Mouse (Mus musculus) kidney, postnatal 0 days (tissue): ENCODE measurements around the gene Atp6v0e2. TPM values are rescaled to one million over a fixed set of nuclear protein-coding genes. Genes with fewer than 3 reads are reported as not detected.

Experiments
- ATAC-seq: fragments of 200-750 bp; cut with Nextera tagmentation; replicated peaks from 2 replicates; pipeline ENCODE4 v1.8.0; 2017; ENCODE audit warnings: low read depth, moderate number of reproducible peaks, moderate TSS enrichment, moderate library complexity; ENCODE audit not compliant: low FRiP score
- DNase-seq: peaks from one replicate; pipeline ENCODE4 v3.0.0-alpha.2; 2016; ENCODE audit warnings: low spot score
- H3K27ac ChIP-seq: fragments of 300-500 bp; sonication (generic); 2 replicates; pipeline ENCODE4 v1.5.1; 2014; ENCODE audit warnings: mild to moderate bottlenecking
- H3K27me3 ChIP-seq: fragments of 300-500 bp; sonication (generic); 2 replicates; pipeline ENCODE4 v1.6.1; 2014; ENCODE audit warnings: low read length, mixed read lengths; ENCODE audit not compliant: insufficient read depth
- H3K36me3 ChIP-seq: fragments of 300-500 bp; sonication (generic); 2 replicates; pipeline ENCODE4 v1.6.1; 2014; ENCODE audit warnings: low read length, mixed read lengths; ENCODE audit not compliant: insufficient read depth
- H3K4me1 ChIP-seq: fragments of 300-500 bp; sonication (generic); replicated peaks from 2 replicates; pipeline ENCODE4 v1.6.1; 2014; ENCODE audit warnings: antibody characterized with exemption, low read length, mixed read lengths; ENCODE audit not compliant: insufficient read depth
- H3K4me2 ChIP-seq: fragments of 300-500 bp; sonication (generic); 2 replicates; pipeline ENCODE4 v1.6.1; 2014; ENCODE audit warnings: mild to moderate bottlenecking, low read length, moderate library complexity, mixed read lengths
- H3K4me3 ChIP-seq: fragments of 300-500 bp; sonication (generic); replicated peaks from 2 replicates; pipeline ENCODE4 v1.5.1; 2014; ENCODE audit warnings: low read depth, low read length
- H3K9ac ChIP-seq: fragments of 300-500 bp; sonication (generic); 2 replicates; pipeline ENCODE4 v1.6.1; 2014; ENCODE audit warnings: low read depth, low read length
- H3K9me3 ChIP-seq: fragments of 300-500 bp; sonication (generic); replicated peaks from 2 replicates; pipeline ENCODE4 v1.6.1; 2016; ENCODE audit warnings: low read length, inconsistent platforms, mixed read lengths
- CTCF ChIP-seq: IDR thresholded peaks from 2 replicates; pipeline ENCODE4 v1.5.1; 2016; ENCODE audit warnings: antibody characterized with exemption, low read depth, mild to moderate bottlenecking, moderate library complexity
- WGBS: fragments of 180-500 bp; shearing (Covaris S2); extraction: QIAGEN DNeasy Blood & Tissue Kit; methylation state at CpG from one replicate; pipeline ENCODE4 v1.1.7; 2014; 5-methylcytosine and 5-hydroxymethylcytosine counted together
- polyA plus RNA-seq: library from polyadenylated mRNA; unstranded; fragments of >200 nt; fragmentation: Nextera tagmentation; extraction: Ambion mirVana; gene quantifications from 2 replicates; pipeline ENCODE4 v1.2.1, GENCODE M21; 2015

Gene Atp6v0e2
- polyA plus RNA-seq, 1 experiment from 2014 or later: 31.1 TPM

- Histone ChIP-seq H3K36me3 (peaks cover 3% of the 10 kb centered on the region; the same call in 1 of the 2 replicates), H3K4me2 (peak overlapping the region; percentile 76), H3K4me1 (peaks cover 3% of the 10 kb centered on the region; the same call in 1 of the 2 replicates), H3K27me3 (no peaks in the 10 kb centered on the region), H3K27ac (peak overlapping the region; percentile 98), H3K9ac (peak overlapping the region; percentile 69), H3K4me3 (peak overlapping the region; percentile 46), H3K9me3 (no peaks in the 10 kb centered on the region)
- DNase-seq: peak; percentile 94
- peak; percentile 72 for ATAC-seq
- WGBS: 26% methylated on average over 14 of the region's 14 CpGs
- no peak for TF ChIP-seq CTCF
Measured at GRCm38 (mm10) chr6:48555104-48555890, 17.9 kb downstream of the Atp6v0e2 start.

GRCm38 (mm10) chr6:48555956-48556355 lies 18.5 kb downstream of the Atp6v0e2 start:
- Histone ChIP-seq H3K4me2 (no peak overlapping the region), H3K9ac (no peak overlapping the region), H3K9me3 (no peaks in the 10 kb centered on the region), H3K4me3 (no peak overlapping the region), H3K27ac (0 out of 2 replicates have a peak overlapping the region, but pooled peaks have one; percentile 98), H3K4me1 (peaks cover 3% of the 10 kb centered on the region; the same call in 1 of the 2 replicates), H3K36me3 (peaks cover 3% of the 10 kb centered on the region; the same call in 1 of the 2 replicates), H3K27me3 (no peaks in the 10 kb centered on the region)
- ATAC-seq (no peak), DNase-seq (no peak)
- no peak for TF ChIP-seq CTCF
- 93% methylated on average over 3 of the region's 3 CpGs for WGBS

GRCm38 (mm10) chr6:48565693-48566310 lies 28.4 kb downstream of the Atp6v0e2 start:
- no peak for TF ChIP-seq CTCF
- Histone ChIP-seq H3K4me3 (no peak overlapping the region), H3K4me2 (no peak overlapping the region), H3K36me3 (no peaks in the 10 kb centered on the region), H3K9me3 (no peaks in the 10 kb centered on the region), H3K9ac (no peak overlapping the region), H3K27me3 (no peaks in the 10 kb centered on the region), H3K4me1 (peaks cover 24% of the 10 kb centered on the region; the same call in 1 of the 2 replicates), H3K27ac (no peak overlapping the region)
- 69% methylated on average over 4 of the region's 4 CpGs for WGBS
- ATAC-seq (no peak), DNase-seq (no peak)

GRCm38 (mm10) chr6:48566312-48566711 lies 28.9 kb downstream of the Atp6v0e2 start:
- Histone ChIP-seq H3K27ac (no peak overlapping the region), H3K9ac (no peak overlapping the region), H3K4me1 (peaks cover 24% of the 10 kb centered on the region; the same call in 1 of the 2 replicates), H3K9me3 (no peaks in the 10 kb centered on the region), H3K36me3 (no peaks in the 10 kb centered on the region), H3K4me3 (no peak overlapping the region), H3K27me3 (no peaks in the 10 kb centered on the region), H3K4me2 (no peak overlapping the region)
- 7% methylated on average over 5 of the region's 5 CpGs for WGBS
- DNase-seq (peak; percentile 81), ATAC-seq (peak; percentile 40; the same call in 1 of the 2 replicates)
- TF ChIP-seq CTCF: no peak

- no peaks in the 10 kb centered on the region for H3K36me3 ChIP-seq
- H3K9me3 ChIP-seq: no peaks in the 10 kb centered on the region
- H3K4me2 ChIP-seq: peak overlapping the region; percentile 23; the same call in 1 of the 2 replicates
- peaks cover 30% of the 10 kb centered on the region for H3K4me1 ChIP-seq
- no peak overlapping the region for H3K4me3 ChIP-seq
- peak; percentile 55 for ATAC-seq
- no peak for TF ChIP-seq CTCF
- WGBS: 39% methylated on average over 21 of the region's 21 CpGs
- no peak overlapping the region for H3K9ac ChIP-seq
- no peaks in the 10 kb centered on the region for H3K27me3 ChIP-seq
- peak overlapping the region; percentile 72 for H3K27ac ChIP-seq
- peak; percentile 77 for DNase-seq
Measured at GRCm38 (mm10) chr6:48568036-48568984, 30.9 kb downstream of the Atp6v0e2 start.
